Mouse (Mus musculus): Measurements from ENCODE around the gene Cplane1. TPM values are rescaled to one million over a fixed set of nuclear protein-coding genes. Genes with fewer than 3 reads are reported as not detected.
A peak's percentile ranks its signal among the peaks of the same experiment; 100 is the strongest.

The Cplane1 gene
- 6.3 and 7.0 TPM in 2 replicates for polyA plus RNA-seq (2015; fragmentation: Nextera tagmentation; extraction: Ambion mirVana)

GRCm38 (mm10) chr15:8168591-8169265 lies at the start of gene Cplane1:
Gene Cplane1 (plus strand): TSS chr15:8169106.
- ATAC-seq (ENCODE audit: borderline replicate concordance, extremely low read depth, low FRiP score, low TSS enrichment) = peak; percentile 99
- no peaks in the 10 kb centered on the region for H3K27me3 ChIP-seq
- WGBS = under 1% methylated on average over 45 of the region's 47 CpGs

GRCm38 (mm10) chr15:8129281-8129680 lies 39.6 kb upstream of the Cplane1 start:
- no peak for ATAC-seq (ENCODE audit: borderline replicate concordance, extremely low read depth, low FRiP score, low TSS enrichment)
- no peak overlapping the region for H3K9ac ChIP-seq
- H3K27ac ChIP-seq = no peak overlapping the region
- no peaks in the 10 kb centered on the region for H3K9me3 ChIP-seq
- H3K27me3 ChIP-seq = no peaks in the 10 kb centered on the region
- H3K36me3 ChIP-seq = peaks cover 76% of the 10 kb centered on the region
- no peak overlapping the region for H3K4me2 ChIP-seq
- 58% methylated on average over 1 of the region's 1 CpGs for WGBS
- H3K4me3 ChIP-seq = no peak overlapping the region
- no peaks in the 10 kb centered on the region for H3K4me1 ChIP-seq

More at GRCm38 (mm10) chr15:8168591-8169265, at the start of gene Cplane1:
- Histone ChIP-seq H3K9ac (peak within 1 kb of the TSS; percentile 76), H3K9me3 (no peaks in the 10 kb centered on the region), H3K4me1 (no peaks in the 10 kb centered on the region), H3K4me3 (peak within 1 kb of the TSS; percentile 75), H3K36me3 (peaks cover 13% of the 10 kb centered on the region; the same call in 1 of the 2 replicates), H3K4me2 (peak within 1 kb of the TSS; percentile 60), H3K27ac (peak within 1 kb of the TSS; percentile 65)

DNA sequence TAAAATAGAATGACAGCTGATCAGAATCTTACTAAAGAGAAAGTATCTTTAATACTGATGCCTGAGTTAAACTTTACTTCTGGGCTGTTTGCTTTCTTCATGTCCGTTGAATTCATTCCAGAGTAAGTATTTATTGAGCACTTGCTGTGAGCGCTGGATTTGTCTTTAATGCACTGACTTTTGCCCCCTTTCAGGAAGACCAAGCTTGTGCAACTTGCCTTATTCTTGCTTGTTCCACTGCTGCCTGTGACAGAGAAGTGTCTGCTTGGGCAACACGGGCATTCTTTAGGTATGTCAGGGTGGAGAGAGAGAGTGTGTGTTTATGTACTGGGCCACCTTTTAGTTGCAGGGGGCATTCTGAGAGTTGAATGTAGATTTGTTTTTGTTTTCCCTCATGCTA lies 37.6 kb upstream of the Cplane1 start:
- ATAC-seq (ENCODE audit: borderline replicate concordance, extremely low read depth, low FRiP score, low TSS enrichment) = no peak
- Histone ChIP-seq H3K4me3 (no peak overlapping the region), H3K9ac (no peak overlapping the region), H3K27me3 (no peaks in the 10 kb centered on the region), H3K27ac (no peak overlapping the region), H3K4me1 (no peaks in the 10 kb centered on the region), H3K36me3 (peaks cover 87% of the 10 kb centered on the region), H3K4me2 (no peak overlapping the region), H3K9me3 (no peaks in the 10 kb centered on the region)
- 82% methylated on average over 3 of the region's 3 CpGs for WGBS

DNA sequence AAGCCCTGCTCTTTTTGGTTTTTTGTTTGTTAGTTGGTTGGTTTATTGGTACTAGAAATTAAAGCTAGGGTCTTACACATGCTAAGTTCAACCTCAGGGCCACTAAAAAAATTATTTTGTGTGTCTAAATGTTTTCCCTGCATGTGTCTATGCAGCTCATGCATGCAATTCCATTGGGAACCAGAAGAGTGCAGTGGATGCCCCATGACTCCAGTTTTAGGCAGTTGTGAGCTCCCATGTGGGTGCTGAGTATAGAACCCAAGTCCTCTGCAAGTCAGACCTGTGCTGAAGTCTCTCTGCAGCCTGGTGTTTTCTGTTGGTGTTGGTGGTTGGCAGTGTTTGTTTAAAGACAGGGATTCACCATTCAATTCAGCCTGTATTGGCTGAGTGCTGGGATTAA lies 37.1 kb upstream of the Cplane1 start:
- H3K27me3 ChIP-seq = no peaks in the 10 kb centered on the region
- no peak overlapping the region for H3K4me2 ChIP-seq
- H3K9me3 ChIP-seq = no peaks in the 10 kb centered on the region
- H3K4me1 ChIP-seq = no peaks in the 10 kb centered on the region
- H3K9ac ChIP-seq = no peak overlapping the region
- H3K27ac ChIP-seq = no peak overlapping the region
- ATAC-seq (ENCODE audit: borderline replicate concordance, extremely low read depth, low FRiP score, low TSS enrichment) = no peak
- no peak overlapping the region for H3K4me3 ChIP-seq
- peaks cover 86% of the 10 kb centered on the region for H3K36me3 ChIP-seq

DNA sequence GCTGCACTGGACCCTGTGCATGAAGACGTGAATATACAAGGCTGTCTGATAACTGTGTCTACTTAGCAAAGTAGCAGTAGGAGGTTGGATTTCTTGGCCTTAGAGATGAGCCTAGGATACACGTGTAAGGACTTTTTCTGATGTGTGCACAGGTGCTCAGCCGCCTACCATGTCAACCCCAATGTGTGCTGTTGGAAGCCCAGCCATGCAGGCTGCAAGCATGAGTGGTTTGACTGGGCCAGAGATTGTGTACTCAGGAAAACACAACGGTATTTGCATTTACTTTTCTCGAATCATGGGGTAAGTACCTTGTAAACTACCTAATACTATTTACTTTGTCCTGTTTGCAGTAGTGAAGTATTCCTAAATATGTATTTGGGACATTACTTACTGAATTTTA lies 33.3 kb upstream of the Cplane1 start:
- no peaks in the 10 kb centered on the region for H3K9me3 ChIP-seq
- H3K9ac ChIP-seq = no peak overlapping the region
- peaks cover 84% of the 10 kb centered on the region for H3K36me3 ChIP-seq
- 70% methylated on average over 5 of the region's 5 CpGs for WGBS
- no peak overlapping the region for H3K27ac ChIP-seq
- H3K4me3 ChIP-seq = no peak overlapping the region
- no peak for ATAC-seq (ENCODE audit: borderline replicate concordance, extremely low read depth, low FRiP score, low TSS enrichment)
- no peaks in the 10 kb centered on the region for H3K4me1 ChIP-seq
- no peaks in the 10 kb centered on the region for H3K27me3 ChIP-seq
- H3K4me2 ChIP-seq = no peak overlapping the region

- no peaks in the 10 kb centered on the region for H3K27me3 ChIP-seq
- no peaks in the 10 kb centered on the region for H3K4me1 ChIP-seq
- H3K9me3 ChIP-seq = no peaks in the 10 kb centered on the region
- no peak overlapping the region for H3K27ac ChIP-seq
- H3K36me3 ChIP-seq = peaks cover 44% of the 10 kb centered on the region
- H3K4me2 ChIP-seq = no peak overlapping the region
- H3K4me3 ChIP-seq = no peak overlapping the region
- WGBS = 59% methylated on average over 1 of the region's 1 CpGs
- ATAC-seq (ENCODE audit: borderline replicate concordance, extremely low read depth, low FRiP score, low TSS enrichment) = no peak
- no peak overlapping the region for H3K9ac ChIP-seq
These were observed 7.1 kb upstream of the Cplane1 start for GRCm38 (mm10) chr15:8161841-8162240.

GRCm38 (mm10) chr15:8169266-8169746 lies 400 bp downstream of the Cplane1 start:
- Histone ChIP-seq H3K9ac (peak overlapping the region; percentile 76), H3K27me3 (no peaks in the 10 kb centered on the region), H3K4me3 (peak overlapping the region; percentile 75), H3K4me1 (no peaks in the 10 kb centered on the region), H3K9me3 (no peaks in the 10 kb centered on the region), H3K4me2 (peak overlapping the region; percentile 60), H3K36me3 (peaks cover 13% of the 10 kb centered on the region; the same call in 1 of the 2 replicates), H3K27ac (peak overlapping the region; percentile 54; the same call in 1 of the 2 replicates)
- under 1% methylated on average over 25 of the region's 25 CpGs for WGBS
- peak; percentile 87 for ATAC-seq (ENCODE audit: borderline replicate concordance, extremely low read depth, low FRiP score, low TSS enrichment)

DNA sequence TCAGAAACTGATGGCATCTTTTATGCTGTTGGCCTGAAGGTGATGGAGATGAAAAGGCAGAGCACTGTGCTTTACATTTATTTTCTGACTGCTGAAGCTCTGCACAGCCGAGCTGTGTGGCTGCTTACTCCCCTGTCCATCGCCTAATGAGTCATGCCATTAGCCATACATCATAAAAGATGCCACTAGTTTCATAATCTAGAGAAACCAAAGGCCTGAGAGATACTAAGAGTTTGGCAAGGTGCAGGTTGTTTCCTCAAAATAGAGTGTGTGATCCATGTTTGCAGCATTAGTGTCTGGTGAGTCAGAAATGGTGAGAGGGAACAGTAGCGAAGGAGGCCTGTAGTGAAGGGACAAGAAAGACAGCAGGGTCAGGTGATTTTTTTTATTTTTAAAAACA lies 20.7 kb downstream of the Cplane1 start:
- no peak for ATAC-seq (ENCODE audit: borderline replicate concordance, extremely low read depth, low FRiP score, low TSS enrichment)
- H3K27me3 ChIP-seq = no peaks in the 10 kb centered on the region
- H3K4me1 ChIP-seq = no peaks in the 10 kb centered on the region
- WGBS = 86% methylated on average over 3 of the region's 3 CpGs
- no peak overlapping the region for H3K4me2 ChIP-seq
- no peak overlapping the region for H3K27ac ChIP-seq
- no peak overlapping the region for H3K9ac ChIP-seq
- H3K9me3 ChIP-seq = no peaks in the 10 kb centered on the region
- peaks cover 38% of the 10 kb centered on the region for H3K36me3 ChIP-seq
- H3K4me3 ChIP-seq = no peak overlapping the region

GRCm38 (mm10) chr15:8190435-8190834 lies 21.5 kb downstream of the Cplane1 start:
- Histone ChIP-seq H3K9me3 (no peaks in the 10 kb centered on the region), H3K9ac (no peak overlapping the region), H3K27me3 (no peaks in the 10 kb centered on the region), H3K4me2 (no peak overlapping the region), H3K36me3 (peaks cover 43% of the 10 kb centered on the region), H3K27ac (no peak overlapping the region), H3K4me3 (no peak overlapping the region), H3K4me1 (no peaks in the 10 kb centered on the region)
- 86% methylated on average over 3 of the region's 3 CpGs for WGBS
- ATAC-seq (ENCODE audit: borderline replicate concordance, extremely low read depth, low FRiP score, low TSS enrichment) = no peak

DNA sequence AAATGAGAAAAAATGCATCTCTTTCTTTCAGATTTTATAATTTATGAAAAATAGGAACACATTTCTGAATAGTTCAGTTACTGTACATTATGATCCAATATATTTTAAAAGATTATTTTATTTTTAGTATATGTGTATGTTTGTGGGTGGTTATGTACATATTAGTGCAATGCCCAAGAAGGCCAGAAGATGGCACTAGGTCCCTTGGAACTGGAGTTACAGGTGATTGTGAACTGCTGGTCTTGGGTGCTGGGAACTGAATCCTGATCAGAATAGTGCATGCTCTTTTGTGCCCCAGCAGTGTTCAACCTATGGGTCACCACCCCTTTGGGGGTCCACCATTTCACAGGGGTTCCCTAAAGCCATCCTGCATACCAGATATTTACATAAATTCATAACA lies 31.4 kb downstream of the Cplane1 start:
- H3K36me3 ChIP-seq = peaks cover 50% of the 10 kb centered on the region
- no peaks in the 10 kb centered on the region for H3K27me3 ChIP-seq
- H3K9me3 ChIP-seq = no peaks in the 10 kb centered on the region
- no peak overlapping the region for H3K4me3 ChIP-seq
- H3K4me2 ChIP-seq = no peak overlapping the region
- H3K4me1 ChIP-seq = no peaks in the 10 kb centered on the region
- H3K9ac ChIP-seq = no peak overlapping the region
- ATAC-seq (ENCODE audit: borderline replicate concordance, extremely low read depth, low FRiP score, low TSS enrichment) = no peak
- no peak overlapping the region for H3K27ac ChIP-seq

DNA sequence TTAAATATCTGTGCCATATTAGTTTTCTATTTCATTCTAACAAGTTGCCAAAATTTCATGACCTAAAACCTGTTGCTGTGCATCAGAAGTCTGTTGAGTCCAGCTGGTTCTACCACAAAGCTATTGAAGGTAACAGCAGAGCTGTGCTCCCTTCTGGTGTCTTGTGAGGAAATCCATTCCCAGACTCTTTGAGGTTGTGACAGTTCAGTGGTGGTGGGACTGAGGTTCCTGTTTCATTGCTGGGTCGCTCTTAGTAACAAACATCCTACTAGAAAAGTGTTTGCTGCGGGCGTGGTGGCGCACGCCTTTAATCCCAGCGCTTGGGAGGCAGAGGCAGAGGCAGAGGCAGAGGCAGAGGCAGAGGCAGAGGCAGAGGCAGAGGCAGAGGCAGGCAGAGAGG lies 39.5 kb downstream of the Cplane1 start:
- ATAC-seq (ENCODE audit: borderline replicate concordance, extremely low read depth, low FRiP score, low TSS enrichment) = no peak
- peaks cover 25% of the 10 kb centered on the region for H3K36me3 ChIP-seq
- no peaks in the 10 kb centered on the region for H3K9me3 ChIP-seq
- no peaks in the 10 kb centered on the region for H3K4me1 ChIP-seq
- no peak overlapping the region for H3K4me2 ChIP-seq
- no peak overlapping the region for H3K4me3 ChIP-seq
- H3K27me3 ChIP-seq = no peaks in the 10 kb centered on the region
- H3K27ac ChIP-seq = no peak overlapping the region
- WGBS = 93% methylated on average over 6 of the region's 6 CpGs
- H3K9ac ChIP-seq = no peak overlapping the region

DNA sequence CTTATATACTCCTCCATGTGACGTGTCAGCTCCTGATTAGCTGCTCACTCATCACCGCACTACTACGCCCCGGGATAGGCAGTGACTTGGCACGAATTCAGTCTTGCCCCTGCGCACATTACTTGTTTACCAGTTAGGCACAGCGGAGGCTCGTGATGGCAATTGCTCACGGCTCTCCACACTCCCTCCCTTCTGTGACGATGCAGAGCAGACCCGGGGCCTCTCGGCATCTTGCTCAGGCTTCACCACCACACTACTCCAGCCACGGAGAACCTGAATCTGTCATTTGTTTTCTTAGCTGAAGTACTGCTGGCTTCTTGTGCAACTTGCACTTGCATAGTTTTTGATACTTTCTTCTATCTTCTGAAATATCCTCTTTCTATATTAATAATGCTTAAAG lies 45.9 kb downstream of the Cplane1 start:
- no peaks in the 10 kb centered on the region for H3K4me1 ChIP-seq
- H3K9ac ChIP-seq = no peak overlapping the region
- H3K27me3 ChIP-seq = no peaks in the 10 kb centered on the region
- H3K36me3 ChIP-seq = peaks cover 37% of the 10 kb centered on the region
- 86% methylated on average over 13 of the region's 13 CpGs for WGBS
- H3K4me3 ChIP-seq = no peak overlapping the region
- H3K9me3 ChIP-seq = no peaks in the 10 kb centered on the region
- no peak overlapping the region for H3K4me2 ChIP-seq
- no peak overlapping the region for H3K27ac ChIP-seq
- ATAC-seq (ENCODE audit: borderline replicate concordance, extremely low read depth, low FRiP score, low TSS enrichment) = no peak
